Mouse (Mus musculus): Measurements from ENCODE around the gene Htr3a. TPM values are rescaled to one million over a fixed set of nuclear protein-coding genes. Genes with fewer than 3 reads are reported as not detected.

Gene Htr3a
- total and polyA plus RNA-seq, 3 experiments, result not detected

DNA sequence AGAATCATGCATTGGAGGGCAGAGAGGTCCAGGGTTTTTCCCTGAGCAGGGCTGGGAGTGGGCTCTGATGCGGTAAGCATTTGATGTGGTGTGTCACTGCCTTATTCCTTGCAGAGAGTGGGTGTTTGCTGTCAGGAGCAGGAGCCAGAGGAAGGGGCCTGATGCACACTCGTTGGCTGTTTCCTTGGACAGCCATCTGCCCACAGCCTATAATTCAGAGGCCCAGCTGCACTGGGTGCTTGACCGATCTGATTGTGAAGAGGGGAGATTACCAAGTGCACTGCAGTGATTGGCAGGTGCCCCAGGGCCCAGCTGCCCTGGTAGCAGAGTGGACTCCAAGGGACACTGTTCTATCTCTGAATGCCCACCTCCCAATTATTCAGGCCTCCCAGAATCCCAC, 17.9 kb upstream of the Htr3a start:
- TF ChIP-seq USF2 (conservative IDR thresholded peaks at IDR 0.05; ENCODE audit: low read depth, low read length) (no peak), E2F4 (IDR thresholded peaks at IDR 0.05; ENCODE audit: insufficient replicate concordance, low read depth, low read length) (no peak), BHLHE40 (IDR thresholded peaks at IDR 0.05; ENCODE audit: low read depth, low read length) (no peak), ZKSCAN1 (IDR thresholded peaks at IDR 0.05; ENCODE audit: borderline replicate concordance, low read depth, low read length) (no peak), CHD2 (IDR thresholded peaks at IDR 0.05; ENCODE audit: low read length) (no peak), EP300 (IDR thresholded peaks at IDR 0.05; ENCODE audit: low read length) (no peak), MAFK (IDR thresholded peaks at IDR 0.05; ENCODE audit: insufficient replicate concordance, low read length) (no peak), MAX (IDR thresholded peaks at IDR 0.05; ENCODE audit: low read length) (no peak), POLR2A (IDR thresholded peaks at IDR 0.05; ENCODE audit: low read depth, low read length) (no peak), ZC3H11A (IDR thresholded peaks at IDR 0.05; ENCODE audit: low read depth, low read length) (no peak), ELF1 (IDR thresholded peaks at IDR 0.05; ENCODE audit: low read depth, low read length) (no peak), MYC (IDR thresholded peaks at IDR 0.05; ENCODE audit: low read depth, low read length) (no peak), POLR2AphosphoS2 (IDR thresholded peaks at IDR 0.05; ENCODE audit: low read depth, low read length) (no peak), MXI1 (IDR thresholded peaks at IDR 0.05; ENCODE audit: low read depth, low read length) (no peak)
- H3K36me3 ChIP-seq (replicated peaks in 1 of 2; ENCODE audit: control insufficient read depth in 1 of 2, insufficient read depth in 1 of 2, low read length in 1 of 2), result no peaks in the 10 kb centered on the region
- H3K27ac ChIP-seq (ENCODE audit: insufficient read depth, low read depth), result no peak overlapping the region
- in situ Hi-C loops (cut with MboI; ENCODE audit: low pct_ligation_motif_present, low pct_unique_long_range_greater_than_20kb, low sequenced_read_pairs), result no loop called here
- peaks cover 54% of the 10 kb centered on the region for H3K27me3 ChIP-seq (replicated peaks)
- no peaks in the 10 kb centered on the region for H3K79me2 ChIP-seq (replicated peaks; ENCODE audit: control insufficient read depth, extremely low read depth, insufficient read depth, poor library complexity, severe bottlenecking)
- DNase-seq (ENCODE audit: extremely low read depth), result no peak
- no peak overlapping the region for H3K4me3 ChIP-seq (replicated peaks in 1 of 3; ENCODE audit: low read depth in 2 of 3, low read length in 2 of 3, poor library complexity in 1 of 3)
- H3K9me3 ChIP-seq (replicated peaks; ENCODE audit: low read length), result no peaks in the 10 kb centered on the region
- dilution Hi-C loops (cut with MboI; ENCODE audit: extremely low pct_ligation_motif_present, extremely low pct_unique_long_range_greater_than_20kb, low sequenced_read_pairs), result no loop called here
- no peak overlapping the region for H3K4me2 ChIP-seq (ENCODE audit: insufficient read depth, low read depth, poor library complexity, severe bottlenecking)
- no peak overlapping the region for H3K9ac ChIP-seq (ENCODE audit: insufficient read depth, low read depth)
- no peaks in the 10 kb centered on the region for H3K4me1 ChIP-seq (ENCODE audit: control insufficient read depth in 1 of 2, insufficient read depth in 2 of 2)

DNA sequence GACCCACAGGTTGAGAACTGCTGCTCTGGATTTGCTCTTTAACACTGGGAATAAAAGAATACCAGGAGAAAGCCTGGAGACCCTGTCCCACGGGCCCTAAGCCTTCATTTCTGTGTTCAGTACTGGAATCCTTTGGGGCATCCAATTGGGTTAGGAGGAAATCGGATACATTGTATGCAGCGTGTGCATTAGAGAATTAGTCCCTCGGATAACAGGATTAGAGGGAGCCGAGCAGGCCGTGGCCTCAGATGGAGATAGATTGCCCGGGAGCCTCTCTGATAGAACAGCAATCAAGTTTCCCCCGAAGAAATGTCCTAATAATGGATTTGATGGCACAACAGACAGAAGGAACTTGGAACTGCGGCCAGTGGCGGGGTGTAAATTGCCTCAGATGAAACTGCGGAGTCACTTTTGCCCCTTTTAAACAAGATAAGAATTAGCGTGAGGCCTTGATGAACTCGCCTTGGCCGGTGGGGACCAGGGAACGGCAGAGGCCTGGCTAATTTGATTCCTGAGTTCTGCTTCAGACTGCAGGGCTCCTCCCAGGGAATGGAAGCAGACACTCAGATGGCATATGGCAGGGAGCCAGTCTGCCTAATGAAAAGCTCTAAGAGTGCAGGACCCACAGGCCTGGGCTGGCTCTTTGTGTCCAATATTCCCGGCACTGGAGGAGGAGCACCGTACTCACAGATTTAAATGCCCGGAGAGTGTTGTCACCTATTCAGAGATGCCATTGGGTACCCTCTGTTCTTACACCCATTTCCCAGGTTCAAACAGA, 5.3 kb upstream of the Htr3a start:
- Histone ChIP-seq H3K36me3 (replicated peaks in 1 of 2; ENCODE audit: control insufficient read depth in 1 of 2, insufficient read depth in 1 of 2, low read length in 1 of 2) (no peaks in the 10 kb centered on the region), H3K9ac (ENCODE audit: insufficient read depth, low read depth) (no peak overlapping the region), H3K4me2 (ENCODE audit: insufficient read depth, low read depth, poor library complexity, severe bottlenecking) (no peak overlapping the region), H3K27me3 (replicated peaks) (peaks cover 61% of the 10 kb centered on the region), H3K4me1 (ENCODE audit: control insufficient read depth in 1 of 2, insufficient read depth in 2 of 2) (no peaks in the 10 kb centered on the region), H3K27ac (ENCODE audit: insufficient read depth, low read depth) (no peak overlapping the region), H3K79me2 (replicated peaks; ENCODE audit: control insufficient read depth, extremely low read depth, insufficient read depth, poor library complexity, severe bottlenecking) (no peaks in the 10 kb centered on the region), H3K4me3 (replicated peaks in 1 of 3; ENCODE audit: low read depth in 2 of 3, low read length in 2 of 3, poor library complexity in 1 of 3) (no peak overlapping the region), H3K9me3 (replicated peaks; ENCODE audit: low read length) (no peaks in the 10 kb centered on the region)
- TF ChIP-seq NRF1 (IDR thresholded peaks at IDR 0.05; ENCODE audit: low read depth, low read length), result no peak
- no peak for TF ChIP-seq PAX5 (IDR thresholded peaks at IDR 0.05; ENCODE audit: low read length)
- TF ChIP-seq MAX (IDR thresholded peaks at IDR 0.05; ENCODE audit: low read length), result no peak
- no peak for TF ChIP-seq ELF1 (IDR thresholded peaks at IDR 0.05; ENCODE audit: low read depth, low read length)
- TF ChIP-seq USF2 (conservative IDR thresholded peaks at IDR 0.05; ENCODE audit: low read depth, low read length), result no peak
- TF ChIP-seq ZC3H11A (IDR thresholded peaks at IDR 0.05; ENCODE audit: low read depth, low read length), result no peak
- no peak for TF ChIP-seq JUN (IDR thresholded peaks at IDR 0.05; ENCODE audit: insufficient read depth, low read depth, low read length)
- no peak for TF ChIP-seq KAT2A (IDR thresholded peaks at IDR 0.05; ENCODE audit: insufficient replicate concordance, low read length)
- no peak for TF ChIP-seq RAD21 (IDR thresholded peaks at IDR 0.05; ENCODE audit: low read depth, low read length)
- TF ChIP-seq POLR2AphosphoS2 (IDR thresholded peaks at IDR 0.05; ENCODE audit: low read depth, low read length), result no peak
- no peak for TF ChIP-seq ZMIZ1 (IDR thresholded peaks at IDR 0.05; ENCODE audit: low read depth, low read length)
- no peak for TF ChIP-seq SMC3 (IDR thresholded peaks at IDR 0.05; ENCODE audit: low read depth, low read length)
- TF ChIP-seq RCOR1 (conservative IDR thresholded peaks at IDR 0.05; ENCODE audit: low read depth, low read length), result no peak
- no peak for TF ChIP-seq ETS1 (conservative IDR thresholded peaks at IDR 0.05; ENCODE audit: low read depth, low read length)
- no peak for TF ChIP-seq MAFK (IDR thresholded peaks at IDR 0.05; ENCODE audit: insufficient replicate concordance, low read length)
- in situ Hi-C loops (cut with MboI; ENCODE audit: low pct_ligation_motif_present, low pct_unique_long_range_greater_than_20kb, low sequenced_read_pairs) (no loop called here), dilution Hi-C loops (cut with MboI; ENCODE audit: extremely low pct_ligation_motif_present, extremely low pct_unique_long_range_greater_than_20kb, low sequenced_read_pairs) (no loop called here)
- DNase-seq (ENCODE audit: extremely low read depth), result no peak
